Mouse (Mus musculus) cerebellum, postnatal 4 days (tissue): ENCODE measurements around the gene 4933407L21Rik.
A peak's percentile ranks its signal among the peaks of the same experiment; 100 is the strongest.

Source experiments
- DNase-seq, 2 experiments: peaks; one replicate each; pipeline ENCODE4 v3.0.0; 2022; ENCODE audit warnings: low spot score in 2 of 2, mixed read lengths in 1 of 2

The 4933407L21Rik gene

GRCm38 (mm10) chr1:85928057-85928687 is at the start of gene 4933407L21Rik:
4933407L21Rik (plus strand) TSS chr1:85928483.
- DNase-seq: peak in 1 of 2 experiments; percentile 62

GRCm38 (mm10) chr1:85882003-85882402 is 46.3 kb upstream of the 4933407L21Rik start:
- no peak for DNase-seq

- no peak for DNase-seq
Measured at GRCm38 (mm10) chr1:85887221-85887620, 41.1 kb upstream of the 4933407L21Rik start.

GRCm38 (mm10) chr1:85894231-85894747 is 34.0 kb upstream of the 4933407L21Rik start, which contains the start of gene Itm2c:
Itm2c (plus strand) TSS chr1:85894281.
- peak; percentile 77 to 84 for DNase-seq

- peak in 1 of 2 experiments; percentile 64 for DNase-seq
Measured at GRCm38 (mm10) chr1:85894748-85895360, 33.4 kb upstream of the 4933407L21Rik start.

GRCm38 (mm10) chr1:85895391-85895837 is 32.9 kb upstream of the 4933407L21Rik start:
- DNase-seq: peak in 1 of 2 experiments; percentile 61

GRCm38 (mm10) chr1:85896110-85896509 is 32.2 kb upstream of the 4933407L21Rik start:
- no peak for DNase-seq

- DNase-seq: no peak
Measured at GRCm38 (mm10) chr1:85896781-85897700, 31.2 kb upstream of the 4933407L21Rik start.

GRCm38 (mm10) chr1:85897901-85898760 is 30.2 kb upstream of the 4933407L21Rik start:
- no peak for DNase-seq

- no peak for DNase-seq
Measured at GRCm38 (mm10) chr1:85898761-85899387, 29.4 kb upstream of the 4933407L21Rik start.

- no peak for DNase-seq
Measured at GRCm38 (mm10) chr1:85899388-85899761, 28.9 kb upstream of the 4933407L21Rik start.

GRCm38 (mm10) chr1:85900521-85901333 is 27.6 kb upstream of the 4933407L21Rik start:
- no peak for DNase-seq

- DNase-seq: no peak
Measured at GRCm38 (mm10) chr1:85901516-85902107, 26.7 kb upstream of the 4933407L21Rik start.

- peak in 1 of 2 experiments; percentile 71 for DNase-seq
Measured at GRCm38 (mm10) chr1:85902108-85902561, 26.1 kb upstream of the 4933407L21Rik start.

GRCm38 (mm10) chr1:85906892-85907291 is 21.4 kb upstream of the 4933407L21Rik start:
- no peak for DNase-seq

GRCm38 (mm10) chr1:85908754-85909590 is 19.3 kb upstream of the 4933407L21Rik start:
- DNase-seq: no peak

GRCm38 (mm10) chr1:85913078-85913755 is 15.1 kb upstream of the 4933407L21Rik start:
- DNase-seq: no peak

- DNase-seq: no peak
Measured at GRCm38 (mm10) chr1:85915890-85916289, 12.4 kb upstream of the 4933407L21Rik start.
